31 mouse cellular contexts compared by ENCODE assay signal in genomic region chr12:40508416-40508815, GRCm38 (mm10).
A peak's percentile ranks its signal among the peaks of the same experiment; 100 is the strongest.
DNase-seq lines count a peak whose midpoint lies in the region; ATAC-seq and TF ChIP-seq lines count a peak whose summit lies in the region.
"Had no signal": no experiment of that assay in that cellular context is flagged by ENCODE, and none has a peak within 500 bp of the region (broad histone marks: within the 10 kb centered on the region; RNA-seq: fewer than 3 reads in every experiment).

No protein-coding gene starts in this region.

- no peak overlapping the region; the same call in 1 of the 2 replicates for H3K27ac ChIP-seq in embryonic facial prominence, embryonic 14.5 days (replicated peaks; ENCODE audit: low read depth, low read length)
- H3K27ac ChIP-seq in embryonic facial prominence, embryonic 10.5 days (replicated peaks): no peak overlapping the region
- H3K27ac ChIP-seq in layer of hippocampus, adult 2 months: peak overlapping the region; percentile 74
- 0 out of 2 replicates have a peak overlapping the region, but pooled peaks have one; percentile 13 for H3K27ac ChIP-seq in neural tube, embryonic 15.5 days (replicated peaks)
- H3K27ac ChIP-seq: embryonic facial prominence, embryonic 12.5 days; forebrain, embryonic 10.5 days; forebrain, embryonic 15.5 days; hindbrain, embryonic 15.5 days; left cerebral cortex, adult 2 months; limb, embryonic 12.5 days; liver, embryonic 12.5 days; macrophage; midbrain, embryonic 15.5 days; neural tube, embryonic 13.5 days had no signal

- H3K4me3 ChIP-seq in embryonic facial prominence, embryonic 14.5 days (ENCODE audit: low read depth, low read length): no peak overlapping the region
- H3K4me3 ChIP-seq in embryonic facial prominence, embryonic 10.5 days: no peak overlapping the region
- no peak overlapping the region for H3K4me3 ChIP-seq in layer of hippocampus, adult 2 months
- H3K4me3 ChIP-seq in neural tube, embryonic 15.5 days (replicated peaks): no peak overlapping the region
- H3K4me3 ChIP-seq: embryonic facial prominence, embryonic 12.5 days; forebrain, embryonic 10.5 days; forebrain, embryonic 15.5 days; heart, embryonic 12.5 days; hindbrain, embryonic 15.5 days; left cerebral cortex, adult 2 months; limb, embryonic 12.5 days; liver, embryonic 12.5 days; midbrain, embryonic 15.5 days; myocyte; neural tube, embryonic 13.5 days had no signal

- no peaks in the 10 kb centered on the region for H3K36me3 ChIP-seq in embryonic facial prominence, embryonic 14.5 days (ENCODE audit: control insufficient read depth, insufficient read depth, low read length)
- H3K36me3 ChIP-seq in embryonic facial prominence, embryonic 10.5 days (replicated peaks): no peaks in the 10 kb centered on the region
- no peaks in the 10 kb centered on the region for H3K36me3 ChIP-seq in neural tube, embryonic 15.5 days
- H3K36me3 ChIP-seq: embryonic facial prominence, embryonic 12.5 days; forebrain, embryonic 10.5 days; forebrain, embryonic 15.5 days; heart, embryonic 12.5 days; hindbrain, embryonic 15.5 days; limb, embryonic 12.5 days; liver, embryonic 12.5 days; midbrain, embryonic 15.5 days; neural tube, embryonic 13.5 days had no signal

- H3K27me3 ChIP-seq in embryonic facial prominence, embryonic 14.5 days (replicated peaks; ENCODE audit: control insufficient read depth, insufficient read depth, low read length): no peaks in the 10 kb centered on the region
- no peaks in the 10 kb centered on the region for H3K27me3 ChIP-seq in embryonic facial prominence, embryonic 10.5 days (replicated peaks; ENCODE audit: low read depth, poor library complexity, severe bottlenecking)
- H3K27me3 ChIP-seq in neural tube, embryonic 15.5 days (replicated peaks): no peaks in the 10 kb centered on the region
- H3K27me3 ChIP-seq: embryonic facial prominence, embryonic 12.5 days; forebrain, embryonic 15.5 days; heart, embryonic 12.5 days; hindbrain, embryonic 15.5 days; liver, embryonic 12.5 days; midbrain, embryonic 15.5 days; neural tube, embryonic 13.5 days had no signal

- no peak for ATAC-seq in embryonic facial prominence, embryonic 14.5 days (ENCODE audit: low read depth)
- ATAC-seq in neural tube, embryonic 15.5 days (ENCODE audit: low FRiP score): no peak
- ATAC-seq: activated CD4-positive, CD25-positive, alpha-beta regulatory T cell, adult 4 months; forebrain, embryonic 15.5 days; inflammation-experienced regulatory T-cells, adult 6 months; liver, embryonic 12.5 days; liver, postnatal 0 days; midbrain, embryonic 15.5 days had no signal

- no peak overlapping the region for H3K9ac ChIP-seq in embryonic facial prominence, embryonic 14.5 days (ENCODE audit: low read depth, low read length)
- no peak overlapping the region for H3K9ac ChIP-seq in neural tube, embryonic 15.5 days (replicated peaks)
- H3K9ac ChIP-seq: embryonic facial prominence, embryonic 12.5 days; forebrain, embryonic 15.5 days; heart, embryonic 12.5 days; hindbrain, embryonic 15.5 days; limb, embryonic 12.5 days; liver, embryonic 12.5 days; liver, postnatal 0 days; midbrain, embryonic 15.5 days; neural tube, embryonic 13.5 days had no signal

- DNase-seq in embryonic facial prominence, embryonic 14.5 days (ENCODE audit: low spot score): no peak
- DNase-seq in embryonic facial prominence, embryonic 10.5 days (ENCODE audit: low spot score): no peak
- DNase-seq in layer of hippocampus, adult 2 months (ENCODE audit: low spot score in 2 of 2): no peak
- DNase-seq in layer of hippocampus, adult 11-12 months (ENCODE audit: low spot score): no peak
- DNase-seq in neural tube, embryonic 10.5 days (ENCODE audit: extremely low spot score, low spot score): no peak
- no peak for DNase-seq in right cerebral cortex, postnatal 25 days
- DNase-seq: adrenal gland, adult 8-10 months; cerebellum, adult 11 months; cerebellum, postnatal 25 days; gastrocnemius, postnatal 10 days; heart, adult 11 months; heart, postnatal 4 days; kidney, adult 11 months; kidney, postnatal 14 days; liver, postnatal 0 days; thymus, postnatal 4 days had no signal

- 34% methylated on average over 8 of the region's 8 CpGs for WGBS in embryonic facial prominence, embryonic 14.5 days
- 62% methylated on average over 8 of the region's 8 CpGs for WGBS in embryonic facial prominence, embryonic 10.5 days
- 43% methylated on average over 8 of the region's 8 CpGs for WGBS in neural tube, embryonic 15.5 days

- 0 out of 2 replicates have a peak overlapping the region, but pooled peaks have one; percentile 2 for H3K4me2 ChIP-seq in embryonic facial prominence, embryonic 14.5 days (ENCODE audit: low read depth, low read length)
- no peak overlapping the region for H3K4me2 ChIP-seq in neural tube, embryonic 15.5 days
- H3K4me2 ChIP-seq: embryonic facial prominence, embryonic 12.5 days; forebrain, embryonic 15.5 days; heart, embryonic 12.5 days; hindbrain, embryonic 15.5 days; limb, embryonic 12.5 days; liver, embryonic 12.5 days; midbrain, embryonic 15.5 days; neural tube, embryonic 13.5 days had no signal

- no peak for TF ChIP-seq CTCF in layer of hippocampus, adult 2 months (conservative IDR thresholded peaks at IDR 0.05)

- no peaks in the 10 kb centered on the region for H3K9me3 ChIP-seq in embryonic facial prominence, embryonic 14.5 days (ENCODE audit: control insufficient read depth, low read length)
- no peaks in the 10 kb centered on the region for H3K9me3 ChIP-seq in embryonic facial prominence, embryonic 10.5 days
- H3K9me3 ChIP-seq in neural tube, embryonic 15.5 days (replicated peaks): no peaks in the 10 kb centered on the region
- H3K9me3 ChIP-seq: embryonic facial prominence, embryonic 12.5 days; forebrain, embryonic 10.5 days; forebrain, embryonic 15.5 days; heart, embryonic 12.5 days; hindbrain, embryonic 15.5 days; limb, embryonic 12.5 days; liver, embryonic 12.5 days; midbrain, embryonic 15.5 days; neural tube, embryonic 13.5 days had no signal

- peaks cover 10% of the 10 kb centered on the region for H3K4me1 ChIP-seq in embryonic facial prominence, embryonic 14.5 days (ENCODE audit: control insufficient read depth, insufficient read depth, low read length)
- peaks cover 12% of the 10 kb centered on the region for H3K4me1 ChIP-seq in embryonic facial prominence, embryonic 10.5 days
- peaks cover 39% of the 10 kb centered on the region for H3K4me1 ChIP-seq in neural tube, embryonic 15.5 days
- H3K4me1 ChIP-seq: embryonic facial prominence, embryonic 12.5 days; liver, embryonic 12.5 days had no signal

Comparison
In these comparisons a context has a peak if more than half of its experiments do, and no peak if none do; other contexts are left out.
1. H3K27ac ChIP-seq: peak in layer of hippocampus, adult 2 months (single experiment) and neural tube, embryonic 15.5 days (single experiment); none in embryonic facial prominence, embryonic 14.5 days (single experiment) and embryonic facial prominence, embryonic 10.5 days (single experiment).